Mouse (Mus musculus) neural tube, embryonic 15.5 days (tissue): Measurements from ENCODE around the gene Zic1. TPM values are rescaled to one million over a fixed set of nuclear protein-coding genes. Genes with fewer than 3 reads are reported as not detected.

ENCODE experiments used
- ATAC-seq: fragments of 200-750 bp; cut with Nextera tagmentation; 2 replicates; pipeline ENCODE4 v1.8.0; 2017; ENCODE audit warnings: mild to moderate bottlenecking, moderate TSS enrichment, moderate library complexity; ENCODE audit not compliant: low FRiP score
- H3K27ac ChIP-seq: fragments of 300-500 bp; sonication (generic); replicated peaks from 2 replicates; pipeline ENCODE4 v1.5.1; 2015; ENCODE audit warnings: mild to moderate bottlenecking, inconsistent platforms
- H3K27me3 ChIP-seq: fragments of 300-500 bp; sonication (generic); replicated peaks from 2 replicates; pipeline ENCODE4 v1.6.1; 2015; ENCODE audit warnings: inconsistent platforms
- H3K36me3 ChIP-seq: fragments of 300-500 bp; sonication (generic); 2 replicates; pipeline ENCODE4 v1.6.1; 2015; ENCODE audit warnings: inconsistent platforms
- H3K4me1 ChIP-seq: fragments of 300-500 bp; sonication (generic); 2 replicates; pipeline ENCODE4 v1.6.1; 2015; ENCODE audit warnings: inconsistent platforms
- H3K4me2 ChIP-seq: fragments of 300-500 bp; sonication (generic); 2 replicates; pipeline ENCODE4 v1.6.1; 2015; ENCODE audit warnings: inconsistent platforms, mild to moderate bottlenecking, moderate library complexity
- H3K4me3 ChIP-seq: fragments of 300-500 bp; sonication (generic); replicated peaks from 2 replicates; pipeline ENCODE4 v1.5.1; 2015; ENCODE audit warnings: mild to moderate bottlenecking, inconsistent platforms
- H3K9ac ChIP-seq: fragments of 300-500 bp; sonication (generic); replicated peaks from 2 replicates; pipeline ENCODE4 v1.6.1; 2015; ENCODE audit warnings: mild to moderate bottlenecking, inconsistent platforms
- H3K9me3 ChIP-seq: fragments of 300-500 bp; sonication (generic); replicated peaks from 2 replicates; pipeline ENCODE4 v1.6.1; 2016; ENCODE audit warnings: inconsistent platforms
- WGBS: fragments of 180-500 bp; shearing (Covaris S2); methylation state at CpG from one replicate; pipeline ENCODE4 v1.1.7; 2015; ENCODE audit warnings: mixed read lengths; 5-methylcytosine and 5-hydroxymethylcytosine counted together
- polyA plus RNA-seq: library from polyadenylated mRNA; unstranded; fragments of >200 nt; fragmentation: Nextera tagmentation; extraction: Ambion mirVana; gene quantifications from 2 replicates; pipeline ENCODE4 v1.2.1, GENCODE M21; 2015

Gene Zic1
- polyA plus RNA-seq, 1 experiment from 2014 or later = 13.2 TPM

DNA sequence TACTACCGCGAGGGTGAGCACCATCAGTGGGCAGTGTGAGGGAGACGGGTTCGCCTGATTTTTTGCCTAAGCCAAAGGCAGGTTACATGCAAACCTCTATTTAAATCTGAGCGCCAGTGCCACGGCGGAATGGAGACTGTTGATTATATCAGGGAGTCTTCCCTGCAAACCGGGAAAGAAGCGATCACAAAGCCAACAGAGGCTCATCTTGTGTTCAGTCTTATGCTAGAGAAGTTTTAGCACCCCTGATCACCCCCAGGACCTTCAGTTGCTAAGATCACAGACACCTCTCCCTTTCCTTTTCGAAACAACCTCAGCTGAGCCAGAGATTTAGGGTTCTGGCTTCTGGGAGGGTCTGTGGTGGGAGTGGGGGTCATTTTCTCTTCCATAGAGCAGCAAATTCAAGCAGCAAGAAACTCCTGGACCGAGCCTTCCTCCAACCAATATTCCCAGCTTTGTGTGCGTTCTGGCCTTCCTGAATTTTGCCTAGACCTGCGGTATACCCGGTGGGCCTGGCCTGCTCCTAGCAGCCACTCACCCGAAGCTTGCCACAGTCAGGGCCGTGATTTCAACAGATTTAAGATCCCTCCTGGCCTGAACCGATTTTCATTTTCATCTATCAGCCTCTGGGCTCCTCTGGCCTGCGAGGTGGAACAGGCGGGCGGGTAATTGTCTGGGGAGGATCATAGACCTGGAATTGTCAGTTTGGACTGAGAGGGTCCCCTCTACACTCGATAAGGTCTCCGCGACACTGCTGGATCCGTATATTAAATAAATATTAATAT, 17.1 kb upstream of the Zic1 start:
- no peak for ATAC-seq
- H3K9ac ChIP-seq = peak overlapping the region; percentile 37
- no peaks in the 10 kb centered on the region for H3K36me3 ChIP-seq
- H3K4me1 ChIP-seq = peaks cover 34% of the 10 kb centered on the region
- peak overlapping the region; percentile 71 for H3K4me2 ChIP-seq
- peak overlapping the region; percentile 95 for H3K27ac ChIP-seq
- H3K4me3 ChIP-seq = peak overlapping the region; percentile 49
- H3K9me3 ChIP-seq = no peaks in the 10 kb centered on the region
- H3K27me3 ChIP-seq = peaks cover 53% of the 10 kb centered on the region
- WGBS = 3% methylated on average over 24 of the region's 24 CpGs

DNA sequence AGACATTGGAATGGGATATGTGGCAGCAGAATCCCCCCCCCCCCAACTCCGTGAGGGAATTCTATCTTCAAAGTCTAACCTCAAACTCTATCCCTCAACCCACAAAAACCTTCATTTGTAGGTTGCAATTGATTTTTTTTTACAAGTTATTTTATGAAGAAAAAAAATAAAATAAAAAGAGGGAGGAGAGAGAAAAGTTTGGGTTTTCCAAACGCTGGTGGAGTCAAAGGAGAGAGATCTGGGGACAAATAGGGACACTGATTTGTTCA, 16.4 kb upstream of the Zic1 start:
- Histone ChIP-seq H3K36me3 (no peaks in the 10 kb centered on the region), H3K27me3 (peaks cover 51% of the 10 kb centered on the region), H3K4me3 (peak overlapping the region; percentile 49), H3K9me3 (no peaks in the 10 kb centered on the region), H3K27ac (peak overlapping the region; percentile 95), H3K4me2 (peak overlapping the region; percentile 71), H3K4me1 (peaks cover 30% of the 10 kb centered on the region), H3K9ac (peak overlapping the region; percentile 57)
- WGBS = 2% methylated on average over 2 of the region's 2 CpGs
- ATAC-seq = no peak

DNA sequence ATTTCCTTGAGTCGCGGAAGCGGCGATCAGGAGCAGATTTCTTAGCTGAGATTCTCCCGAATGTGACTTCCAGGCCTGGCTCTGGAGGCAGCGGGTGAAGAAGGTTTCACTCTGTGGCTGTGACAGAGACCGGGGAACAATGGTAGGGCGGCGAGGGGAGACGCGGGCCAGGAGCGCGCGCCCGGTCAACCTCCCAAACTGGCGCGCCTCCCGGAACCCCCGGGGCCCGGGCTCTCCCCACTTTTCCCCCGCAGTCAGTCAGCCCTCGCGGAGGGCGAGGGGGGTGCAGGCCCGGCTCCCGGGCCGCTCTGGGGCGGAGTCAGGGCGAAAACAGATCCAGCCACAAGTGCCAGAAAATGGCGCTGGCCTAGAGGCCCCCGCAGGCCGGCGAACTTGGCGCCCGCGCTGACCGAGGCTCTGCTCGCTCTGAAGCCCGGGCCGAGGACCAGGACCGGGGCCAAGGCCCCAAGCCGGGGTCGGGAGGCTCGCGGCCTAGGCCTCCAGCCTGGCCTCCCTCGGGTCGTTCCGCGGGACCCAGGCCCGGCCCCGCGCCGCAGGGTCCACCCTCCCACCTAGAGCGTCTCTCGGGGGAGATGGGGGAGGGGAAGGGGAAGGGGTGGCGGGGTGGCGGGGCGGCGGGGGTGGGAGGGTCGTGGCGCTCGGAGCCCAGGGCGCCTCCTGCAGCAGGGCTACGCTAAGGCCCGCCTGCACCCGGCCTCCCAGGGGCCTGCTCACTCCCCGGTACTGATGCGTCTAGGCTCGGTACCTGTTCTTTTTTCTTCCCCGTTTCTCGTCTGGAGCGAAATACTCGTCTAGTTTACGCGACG, 15.9 kb upstream of the Zic1 start:
- H3K4me2 ChIP-seq = peak overlapping the region; percentile 71
- peaks cover 27% of the 10 kb centered on the region for H3K4me1 ChIP-seq
- H3K27ac ChIP-seq = peak overlapping the region; percentile 95
- peaks cover 57% of the 10 kb centered on the region for H3K27me3 ChIP-seq
- H3K4me3 ChIP-seq = peak overlapping the region; percentile 49
- H3K36me3 ChIP-seq = no peaks in the 10 kb centered on the region
- peak overlapping the region; percentile 57 for H3K9ac ChIP-seq
- under 1% methylated on average over 70 of the region's 76 CpGs for WGBS
- peak; percentile 53 for ATAC-seq
- H3K9me3 ChIP-seq = no peaks in the 10 kb centered on the region

- WGBS = 3% methylated on average over 9 of the region's 9 CpGs
- Histone ChIP-seq H3K27me3 (peaks cover 58% of the 10 kb centered on the region), H3K4me3 (peak overlapping the region; percentile 27)
Observed at GRCm38 (mm10) chr9:91380458-91380914, 14.9 kb upstream of the Zic1 start.

DNA sequence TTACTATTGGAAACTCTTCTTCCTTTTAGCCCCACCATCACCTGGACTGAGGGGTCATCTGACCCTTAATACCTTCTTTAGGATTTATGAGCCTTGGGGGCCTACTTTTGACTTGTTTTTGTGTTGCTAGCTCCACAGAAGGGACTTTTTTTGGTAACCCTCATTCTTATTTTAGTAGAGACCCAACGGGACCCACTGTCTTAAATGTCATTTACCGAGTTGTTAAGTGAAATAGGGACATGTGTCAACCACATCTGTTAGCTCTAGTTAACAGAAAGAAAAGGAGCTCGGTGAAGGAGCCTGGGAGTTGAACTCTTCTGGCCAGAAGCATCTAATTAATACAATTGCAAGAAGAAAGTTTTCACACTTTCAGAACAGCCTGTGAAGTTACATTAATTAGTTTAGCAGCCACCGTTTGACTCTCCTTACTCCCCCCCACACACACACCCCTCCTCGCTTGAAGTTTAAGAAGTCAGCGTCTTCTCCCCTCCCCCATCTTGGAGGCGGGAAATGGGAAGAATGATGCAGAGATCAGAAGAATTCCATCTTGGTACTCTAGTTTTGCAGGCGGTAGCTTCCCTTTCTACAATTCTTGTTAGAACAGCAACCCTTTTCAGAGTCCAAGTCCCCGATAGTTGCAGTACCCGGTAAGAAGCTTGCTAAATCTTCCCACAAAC, 14.3 kb upstream of the Zic1 start:
- peak overlapping the region; percentile 71 for H3K4me2 ChIP-seq
- H3K9me3 ChIP-seq = no peaks in the 10 kb centered on the region
- H3K4me1 ChIP-seq = peaks cover 27% of the 10 kb centered on the region
- ATAC-seq = no peak
- H3K27ac ChIP-seq = peak overlapping the region; percentile 95
- H3K9ac ChIP-seq = peak overlapping the region; percentile 48
- H3K4me3 ChIP-seq = peak overlapping the region; percentile 27
- H3K36me3 ChIP-seq = no peaks in the 10 kb centered on the region
- 4% methylated on average over 10 of the region's 10 CpGs for WGBS
- peaks cover 56% of the 10 kb centered on the region for H3K27me3 ChIP-seq

More at GRCm38 (mm10) chr9:91380458-91380914, 14.9 kb upstream of the Zic1 start:
- Histone ChIP-seq H3K27ac (peak overlapping the region; percentile 95), H3K4me2 (peak overlapping the region; percentile 71), H3K9ac (peak overlapping the region; percentile 48), H3K9me3 (no peaks in the 10 kb centered on the region), H3K36me3 (no peaks in the 10 kb centered on the region), H3K4me1 (peaks cover 27% of the 10 kb centered on the region)
- ATAC-seq = no peak

DNA sequence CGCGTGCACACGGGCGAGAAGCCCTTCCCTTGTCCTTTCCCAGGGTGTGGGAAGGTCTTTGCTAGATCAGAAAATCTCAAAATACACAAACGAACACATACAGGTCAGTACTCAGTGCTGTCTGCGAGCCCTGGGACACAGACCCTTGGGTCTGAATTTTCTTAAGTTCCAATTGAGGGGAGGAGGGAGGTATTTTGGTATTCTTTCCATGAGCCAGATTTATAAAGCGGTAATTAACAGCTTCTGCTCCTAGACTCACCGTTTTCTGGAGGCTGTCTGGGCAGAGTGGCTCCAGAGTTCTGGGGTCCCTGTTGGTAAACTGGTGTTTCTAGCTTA, 13.7 kb upstream of the Zic1 start:
- H3K36me3 ChIP-seq = no peaks in the 10 kb centered on the region
- peak overlapping the region; percentile 33 for H3K4me3 ChIP-seq
- peak overlapping the region; percentile 71 for H3K4me2 ChIP-seq
- peak overlapping the region; percentile 49 for H3K9ac ChIP-seq
- H3K27ac ChIP-seq = peak overlapping the region; percentile 95
- H3K27me3 ChIP-seq = peaks cover 56% of the 10 kb centered on the region
- no peaks in the 10 kb centered on the region for H3K9me3 ChIP-seq
- H3K4me1 ChIP-seq = peaks cover 26% of the 10 kb centered on the region
- 3% methylated on average over 8 of the region's 8 CpGs for WGBS
- no peak for ATAC-seq

- ATAC-seq = 0 out of 2 replicates have a peak, but pooled peaks have one; percentile 14
- peak overlapping the region; percentile 95 for H3K27ac ChIP-seq
- no peaks in the 10 kb centered on the region for H3K36me3 ChIP-seq
- WGBS = 1% methylated on average over 48 of the region's 48 CpGs
- peak overlapping the region; percentile 71 for H3K4me2 ChIP-seq
- peaks cover 20% of the 10 kb centered on the region for H3K4me1 ChIP-seq
- H3K4me3 ChIP-seq = peak overlapping the region; percentile 33
- H3K27me3 ChIP-seq = peaks cover 56% of the 10 kb centered on the region
- no peaks in the 10 kb centered on the region for H3K9me3 ChIP-seq
- H3K9ac ChIP-seq = peak overlapping the region; percentile 49
Observed at GRCm38 (mm10) chr9:91378411-91379299, 13.0 kb upstream of the Zic1 start.

DNA sequence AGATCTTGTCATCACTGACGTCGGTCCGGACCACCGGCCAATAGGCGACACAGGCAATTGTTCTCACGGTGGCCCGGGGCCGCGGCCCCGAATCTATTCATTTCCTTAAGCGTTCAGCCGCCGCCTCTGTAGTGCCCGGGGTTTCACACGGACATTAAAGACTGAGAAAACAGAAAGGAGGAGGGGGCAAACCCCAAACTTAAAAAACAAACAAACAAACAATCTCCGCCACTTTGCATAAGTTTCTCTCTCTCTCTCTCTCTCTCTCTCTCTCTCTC, 12.2 kb upstream of the Zic1 start:
- peak; percentile 54; the same call in 1 of the 2 replicates for ATAC-seq
- under 1% methylated on average over 16 of the region's 16 CpGs for WGBS
- no peaks in the 10 kb centered on the region for H3K36me3 ChIP-seq
- H3K4me3 ChIP-seq = peak overlapping the region; percentile 33
- no peak overlapping the region for H3K9ac ChIP-seq
- peaks cover 55% of the 10 kb centered on the region for H3K27me3 ChIP-seq
- peak overlapping the region; percentile 95 for H3K27ac ChIP-seq
- H3K4me1 ChIP-seq = peaks cover 18% of the 10 kb centered on the region
- H3K9me3 ChIP-seq = no peaks in the 10 kb centered on the region
- peak overlapping the region; percentile 71 for H3K4me2 ChIP-seq

GRCm38 (mm10) chr9:91377036-91377872, 11.6 kb upstream of the Zic1 start:
- no peaks in the 10 kb centered on the region for H3K9me3 ChIP-seq
- H3K27me3 ChIP-seq = peaks cover 56% of the 10 kb centered on the region
- peak overlapping the region; percentile 71 for H3K4me2 ChIP-seq
- ATAC-seq = 0 out of 2 replicates have a peak, but pooled peaks have one; percentile 36
- 5% methylated on average over 14 of the region's 14 CpGs for WGBS
- H3K9ac ChIP-seq = no peak overlapping the region
- peaks cover 18% of the 10 kb centered on the region for H3K4me1 ChIP-seq
- peak overlapping the region; percentile 95 for H3K27ac ChIP-seq
- H3K36me3 ChIP-seq = no peaks in the 10 kb centered on the region
- peak overlapping the region; percentile 33 for H3K4me3 ChIP-seq

DNA sequence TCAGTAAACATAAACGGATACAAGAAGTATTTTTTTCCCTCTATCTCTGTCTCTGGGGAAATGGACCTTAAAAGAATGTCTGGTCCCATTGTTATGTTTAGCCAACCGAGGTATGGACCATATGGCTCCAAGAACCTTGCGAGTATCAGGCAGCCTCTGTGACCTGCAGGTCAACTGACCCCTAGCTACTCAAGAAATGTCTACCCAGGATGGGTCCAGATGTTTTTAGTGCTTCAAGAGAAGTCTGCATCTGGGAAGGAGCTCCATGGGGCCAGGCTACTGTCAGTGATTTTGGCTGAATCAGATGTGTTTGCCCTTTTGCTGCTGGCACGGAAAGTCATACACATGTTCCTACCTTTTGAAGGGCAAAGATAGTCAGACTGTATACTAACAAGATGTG, 9.1 kb upstream of the Zic1 start:
- no peaks in the 10 kb centered on the region for H3K9me3 ChIP-seq
- H3K27ac ChIP-seq = 0 out of 2 replicates have a peak overlapping the region, but pooled peaks have one; percentile 28
- H3K4me2 ChIP-seq = peak overlapping the region; percentile 19; the same call in 1 of the 2 replicates
- no peak overlapping the region for H3K9ac ChIP-seq
- H3K36me3 ChIP-seq = no peaks in the 10 kb centered on the region
- WGBS = 16% methylated on average over 4 of the region's 4 CpGs
- H3K27me3 ChIP-seq = peaks cover 69% of the 10 kb centered on the region
- no peak for ATAC-seq
- H3K4me1 ChIP-seq = peaks cover 16% of the 10 kb centered on the region
- no peak overlapping the region for H3K4me3 ChIP-seq
